Mouse (Mus musculus): ENCODE data around the gene Duox2.
A peak's percentile ranks its signal among the peaks of the same experiment; 100 is the strongest.

Gene Duox2

DNA sequence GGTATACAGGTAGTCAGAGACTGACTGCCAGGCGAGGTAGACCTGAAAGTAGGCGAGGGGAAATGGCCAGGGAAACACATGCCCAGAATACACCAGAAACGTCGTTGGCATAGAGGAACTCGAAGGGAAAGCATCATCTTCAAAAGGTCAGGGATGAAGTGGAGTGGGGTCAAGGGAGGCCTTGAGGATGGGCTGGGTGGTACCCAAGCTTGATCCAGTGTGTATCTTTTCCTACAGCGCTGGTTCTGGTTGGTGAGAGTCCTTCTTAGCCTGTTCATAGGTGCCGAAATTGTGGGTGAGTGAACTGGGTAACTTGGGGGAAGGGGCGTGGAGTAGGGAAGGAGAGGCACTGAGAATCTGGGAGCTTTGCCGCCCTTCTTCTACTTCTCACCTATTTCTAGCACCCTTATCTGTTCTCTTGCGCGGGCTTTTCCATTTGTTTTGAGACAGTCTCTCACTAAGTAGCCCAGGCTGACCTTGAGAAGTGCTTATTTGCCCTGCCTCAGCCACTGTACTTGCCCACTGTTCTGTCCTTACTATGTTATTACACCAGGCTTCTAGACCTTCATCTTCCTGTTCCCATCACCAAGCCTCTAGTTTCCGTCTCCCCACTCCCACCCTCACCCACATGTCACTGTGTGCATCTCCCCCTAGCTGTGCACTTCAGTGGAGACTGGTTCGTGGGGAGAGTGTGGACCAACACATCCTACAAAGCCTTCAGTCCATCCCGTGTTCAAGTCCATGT is 1.8 kb upstream of the Duox2 start:
- TF ChIP-seq NANOG (IDR thresholded peaks at IDR 0.05; ENCODE audit: borderline replicate concordance, low read length) (no peak), CTCF (conservative IDR thresholded peaks at IDR 0.05; ENCODE audit: low read length) (no peak), POU5F1 (IDR thresholded peaks at IDR 0.05; ENCODE audit: borderline replicate concordance, low read length) (no peak)
- Histone ChIP-seq H3K36me3 (ENCODE audit: insufficient read depth, low read length) (no peaks in the 10 kb centered on the region), H3K27me3 (ENCODE audit: insufficient read depth, low read length) (peaks cover 91% of the 10 kb centered on the region), H3K4me3 (replicated peaks; ENCODE audit: low read length) (no peak overlapping the region), H3K4me1 (replicated peaks; ENCODE audit: low read depth, low read length) (peaks cover 42% of the 10 kb centered on the region), H3K9me3 (ENCODE audit: low read length) (no peaks in the 10 kb centered on the region)

- no peaks in the 10 kb centered on the region for H3K9me3 ChIP-seq (ENCODE audit: low read length)
- H3K36me3 ChIP-seq (ENCODE audit: insufficient read depth, low read length): no peaks in the 10 kb centered on the region
- TF ChIP-seq POU5F1 (IDR thresholded peaks at IDR 0.05; ENCODE audit: borderline replicate concordance, low read length) (no peak), NANOG (IDR thresholded peaks at IDR 0.05; ENCODE audit: borderline replicate concordance, low read length) (no peak), CTCF (conservative IDR thresholded peaks at IDR 0.05; ENCODE audit: low read length) (no peak)
- peak within 1 kb of the TSS; percentile 61 for H3K4me3 ChIP-seq (replicated peaks; ENCODE audit: low read length)
- H3K4me1 ChIP-seq (replicated peaks; ENCODE audit: low read depth, low read length): peaks cover 42% of the 10 kb centered on the region
- peaks cover 91% of the 10 kb centered on the region for H3K27me3 ChIP-seq (ENCODE audit: insufficient read depth, low read length)
These were observed 594 bp upstream of the Duox2 start, which contains the start of gene Duoxa2 for GRCm38 (mm10) chr2:122298596-122299490. Gene Duoxa2 (plus strand): TSS chr2:122298900.

GRCm38 (mm10) chr2:122297271-122298095 is 766 bp downstream of the Duox2 start:
- Histone ChIP-seq H3K9me3 (ENCODE audit: low read length) (no peaks in the 10 kb centered on the region), H3K27me3 (ENCODE audit: insufficient read depth, low read length) (peaks cover 92% of the 10 kb centered on the region), H3K4me3 (replicated peaks; ENCODE audit: low read length) (peak overlapping the region; percentile 27; the same call in 1 of the 2 replicates), H3K36me3 (ENCODE audit: insufficient read depth, low read length) (no peaks in the 10 kb centered on the region), H3K4me1 (replicated peaks; ENCODE audit: low read depth, low read length) (peaks cover 41% of the 10 kb centered on the region)
- TF ChIP-seq CTCF (conservative IDR thresholded peaks at IDR 0.05; ENCODE audit: low read length): no peak
- TF ChIP-seq NANOG (IDR thresholded peaks at IDR 0.05; ENCODE audit: borderline replicate concordance, low read length): no peak
- no peak for TF ChIP-seq POU5F1 (IDR thresholded peaks at IDR 0.05; ENCODE audit: borderline replicate concordance, low read length)

DNA sequence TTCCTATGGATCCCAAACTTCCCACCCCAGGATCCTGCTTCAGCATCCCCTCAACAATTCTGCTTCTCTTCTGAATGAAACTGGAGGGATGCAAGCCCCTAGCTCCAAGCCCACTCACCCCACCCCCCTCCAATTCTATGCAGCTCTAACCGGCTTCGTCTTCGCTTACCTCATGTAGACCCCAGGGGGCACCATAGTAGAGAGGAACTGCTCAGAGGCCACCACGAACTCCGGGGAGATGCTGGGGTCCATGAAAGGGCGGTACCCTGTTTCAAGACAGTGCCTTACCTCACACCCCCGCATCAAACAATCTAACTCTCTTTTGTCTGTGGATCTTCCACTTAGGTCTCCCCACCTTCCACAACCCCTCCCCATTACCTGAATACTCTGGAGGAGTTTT is 3.3 kb downstream of the Duox2 start:
- Histone ChIP-seq H3K4me3 (replicated peaks; ENCODE audit: low read length) (no peak overlapping the region), H3K36me3 (ENCODE audit: insufficient read depth, low read length) (no peaks in the 10 kb centered on the region), H3K4me1 (replicated peaks; ENCODE audit: low read depth, low read length) (peaks cover 24% of the 10 kb centered on the region), H3K9me3 (ENCODE audit: low read length) (no peaks in the 10 kb centered on the region), H3K27me3 (ENCODE audit: insufficient read depth, low read length) (peaks cover 89% of the 10 kb centered on the region)
- TF ChIP-seq NANOG (IDR thresholded peaks at IDR 0.05; ENCODE audit: borderline replicate concordance, low read length) (no peak), CTCF (conservative IDR thresholded peaks at IDR 0.05; ENCODE audit: low read length) (no peak), POU5F1 (IDR thresholded peaks at IDR 0.05; ENCODE audit: borderline replicate concordance, low read length) (no peak)

GRCm38 (mm10) chr2:122286137-122286536 is 12.1 kb downstream of the Duox2 start:
- TF ChIP-seq NANOG (IDR thresholded peaks at IDR 0.05; ENCODE audit: borderline replicate concordance, low read length): no peak
- TF ChIP-seq CTCF (conservative IDR thresholded peaks at IDR 0.05; ENCODE audit: low read length): no peak
- no peak for TF ChIP-seq POU5F1 (IDR thresholded peaks at IDR 0.05; ENCODE audit: borderline replicate concordance, low read length)
- no peaks in the 10 kb centered on the region for H3K4me1 ChIP-seq (replicated peaks; ENCODE audit: low read depth, low read length)
- no peak overlapping the region for H3K4me3 ChIP-seq (replicated peaks; ENCODE audit: low read length)
- H3K27me3 ChIP-seq (ENCODE audit: insufficient read depth, low read length): peaks cover 53% of the 10 kb centered on the region
- no peaks in the 10 kb centered on the region for H3K36me3 ChIP-seq (ENCODE audit: insufficient read depth, low read length)
- H3K9me3 ChIP-seq (ENCODE audit: low read length): no peaks in the 10 kb centered on the region; the same call in 1 of the 2 replicates

- Histone ChIP-seq H3K9me3 (ENCODE audit: low read length) (no peaks in the 10 kb centered on the region; the same call in 1 of the 2 replicates), H3K27me3 (ENCODE audit: insufficient read depth, low read length) (peaks cover 38% of the 10 kb centered on the region), H3K4me3 (replicated peaks; ENCODE audit: low read length) (no peak overlapping the region), H3K4me1 (replicated peaks; ENCODE audit: low read depth, low read length) (no peaks in the 10 kb centered on the region), H3K36me3 (ENCODE audit: insufficient read depth, low read length) (no peaks in the 10 kb centered on the region)
- TF ChIP-seq POU5F1 (IDR thresholded peaks at IDR 0.05; ENCODE audit: borderline replicate concordance, low read length): no peak
- TF ChIP-seq NANOG (IDR thresholded peaks at IDR 0.05; ENCODE audit: borderline replicate concordance, low read length): no peak
- TF ChIP-seq CTCF (conservative IDR thresholded peaks at IDR 0.05; ENCODE audit: low read length): no peak
These were observed 14.2 kb downstream of the Duox2 start for GRCm38 (mm10) chr2:122284091-122284490.

- Histone ChIP-seq H3K27me3 (ENCODE audit: insufficient read depth, low read length) (peaks cover 21% of the 10 kb centered on the region), H3K9me3 (ENCODE audit: low read length) (no peaks in the 10 kb centered on the region; the same call in 1 of the 2 replicates), H3K4me3 (replicated peaks; ENCODE audit: low read length) (no peak overlapping the region), H3K36me3 (ENCODE audit: insufficient read depth, low read length) (no peaks in the 10 kb centered on the region), H3K4me1 (replicated peaks; ENCODE audit: low read depth, low read length) (no peaks in the 10 kb centered on the region)
- TF ChIP-seq POU5F1 (IDR thresholded peaks at IDR 0.05; ENCODE audit: borderline replicate concordance, low read length) (no peak), CTCF (conservative IDR thresholded peaks at IDR 0.05; ENCODE audit: low read length) (no peak), NANOG (IDR thresholded peaks at IDR 0.05; ENCODE audit: borderline replicate concordance, low read length) (no peak)
These were observed 19.5 kb downstream of the Duox2 start for GRCm38 (mm10) chr2:122278769-122279168.
